Mouse (Mus musculus) olfactory bulb, adult 2 months (tissue): ENCODE measurements around the gene Snrpa.

Experiments used
- CTCF ChIP-seq: fragments of 200-500 bp; IDR thresholded peaks from 2 replicates; pipeline ENCODE4 v1.5.1; 2012; ENCODE audit warnings: low read depth, mild to moderate bottlenecking, low read length, moderate library complexity; ENCODE audit not compliant: insufficient read depth
- POLR2A ChIP-seq: fragments of 200-500 bp; IDR thresholded peaks from 2 replicates; pipeline ENCODE4 v1.6.1; 2012; ENCODE audit warnings: mild to moderate bottlenecking, low read depth, low read length, moderate library complexity; ENCODE audit not compliant: insufficient read depth

DNA sequence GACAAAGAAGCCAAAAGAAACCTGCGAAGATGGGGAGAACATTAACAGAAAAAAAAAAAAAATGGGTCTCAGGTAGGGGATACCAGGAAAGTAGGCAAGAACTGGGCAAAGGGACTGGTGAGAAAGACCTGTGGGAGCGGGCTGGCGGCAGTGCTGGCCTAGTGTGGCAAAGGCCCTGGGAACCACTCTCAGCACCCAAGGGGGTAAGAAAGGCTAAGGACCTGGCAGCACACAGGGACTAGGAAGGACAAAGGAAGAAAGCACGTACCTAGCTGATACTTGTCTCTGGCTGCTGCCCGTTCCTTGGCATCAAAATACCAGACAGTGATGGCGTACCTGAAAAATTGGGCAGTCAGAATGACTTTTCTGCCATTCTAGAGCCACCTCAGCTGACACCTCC lies 36.8 kb downstream of the Snrpa start:
- TF ChIP-seq POLR2A (no peak), CTCF (no peak)
